Mouse (Mus musculus) heart, postnatal 0 days (tissue): ENCODE measurements around the gene Ric8b. TPM values are rescaled to one million over a fixed set of nuclear protein-coding genes. Genes with fewer than 3 reads are reported as not detected.

Experiments
- ATAC-seq: fragments of 200-750 bp; cut with Nextera tagmentation; 2 replicates; pipeline ENCODE4 v1.8.0; 2017; ENCODE audit warnings: low read depth, moderate number of reproducible peaks, moderate library complexity; ENCODE audit not compliant: insufficient read depth
- DNase-seq: peaks from one replicate; pipeline ENCODE4 v3.0.0-alpha.2; 2016; ENCODE audit warnings: low spot score
- H3K27ac ChIP-seq: fragments of 300-500 bp; sonication (generic); 2 replicates; pipeline ENCODE4 v1.5.1; 2014; ENCODE audit warnings: low read depth, mild to moderate bottlenecking
- H3K27me3 ChIP-seq: fragments of 300-500 bp; sonication (generic); 2 replicates; pipeline ENCODE4 v1.6.1; 2014; ENCODE audit warnings: low read length, mixed read lengths; ENCODE audit not compliant: control insufficient read depth, insufficient read depth
- H3K36me3 ChIP-seq: fragments of 300-500 bp; sonication (generic); replicated peaks from 2 replicates; pipeline ENCODE4 v1.6.1; 2014; ENCODE audit warnings: low read length, mixed read lengths; ENCODE audit not compliant: control insufficient read depth, insufficient read depth
- H3K4me1 ChIP-seq: fragments of 300-500 bp; sonication (generic); 2 replicates; pipeline ENCODE4 v1.6.1; 2014; ENCODE audit warnings: antibody characterized with exemption; ENCODE audit not compliant: control insufficient read depth, insufficient read depth
- H3K4me2 ChIP-seq: fragments of 300-500 bp; sonication (generic); 2 replicates; pipeline ENCODE4 v1.6.1; 2014; ENCODE audit warnings: low read depth, mild to moderate bottlenecking, low read length, moderate library complexity
- H3K4me3 ChIP-seq: fragments of 300-500 bp; sonication (generic); 2 replicates; pipeline ENCODE4 v1.5.1; 2014; ENCODE audit warnings: low read depth, low read length
- H3K9ac ChIP-seq: fragments of 300-500 bp; sonication (generic); replicated peaks from 2 replicates; pipeline ENCODE4 v1.6.1; 2014; ENCODE audit warnings: low read depth, low read length, mixed read lengths
- H3K9me3 ChIP-seq: fragments of 300-500 bp; sonication (generic); replicated peaks from 2 replicates; pipeline ENCODE4 v1.6.1; 2016; ENCODE audit warnings: low read length; ENCODE audit not compliant: control insufficient read depth
- CTCF ChIP-seq: IDR thresholded peaks from 2 replicates; pipeline ENCODE4 v1.5.1; 2016; ENCODE audit warnings: antibody characterized with exemption, control low read depth, low read depth
- EP300 ChIP-seq: IDR thresholded peaks from 2 replicates; pipeline ENCODE4 v1.6.1; 2016; ENCODE audit warnings: antibody characterized with exemption, low read depth
- WGBS: fragments of 180-500 bp; shearing (Covaris S2); extraction: QIAGEN DNeasy Blood & Tissue Kit; methylation state at CpG from one replicate; pipeline ENCODE4 v1.1.7; 2014; 5-methylcytosine and 5-hydroxymethylcytosine counted together
- polyA plus RNA-seq: library from polyadenylated mRNA; unstranded; fragments of >200 nt; fragmentation: Nextera tagmentation; extraction: Ambion mirVana; gene quantifications from 2 replicates; pipeline ENCODE4 v1.2.1, GENCODE M21; 2015
- total RNA-seq: library from RNA; depleted of rRNA; stranded (reverse); fragments of >200 nt; gene quantifications from 2 replicates; pipeline ENCODE4 v1.2.3, GENCODE M21; 2014; ENCODE audit warnings: low replicate concordance

Gene Ric8b
- total and polyA plus RNA-seq, 2 experiments from 2014 or later, result 10.5 to 22.7 TPM

DNA sequence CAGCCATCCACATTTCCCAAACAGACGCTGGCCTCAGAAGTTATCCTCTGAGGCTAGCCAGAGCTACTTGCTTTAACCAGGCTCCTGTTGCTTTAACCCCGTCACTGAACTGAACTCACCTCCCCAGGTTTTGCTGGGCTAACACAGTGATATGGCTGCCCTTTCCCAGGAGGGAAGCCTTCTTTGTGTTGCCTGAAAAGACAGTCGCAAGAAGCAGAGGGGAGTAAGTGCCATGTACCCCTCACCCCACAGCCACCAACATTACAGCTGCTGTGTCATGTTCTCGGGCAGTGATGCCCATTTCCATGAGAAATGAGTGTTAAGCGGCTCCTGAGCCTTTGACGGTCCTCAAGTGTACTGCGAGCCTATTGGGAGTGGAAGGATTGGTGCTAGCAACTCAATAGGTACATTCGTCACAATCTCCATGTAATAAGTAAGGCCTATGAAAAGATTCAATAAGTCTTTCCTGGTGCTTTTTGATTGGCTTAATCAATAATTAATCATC is 96.6 kb downstream of the Ric8b start:
- TF ChIP-seq EP300 (no peak), CTCF (no peak)
- H3K27ac ChIP-seq, result no peak overlapping the region
- no peak overlapping the region for H3K9ac ChIP-seq
- peaks cover 34% of the 10 kb centered on the region for H3K36me3 ChIP-seq
- H3K4me3 ChIP-seq, result no peak overlapping the region
- no peaks in the 10 kb centered on the region for H3K9me3 ChIP-seq
- H3K4me1 ChIP-seq, result no peaks in the 10 kb centered on the region
- WGBS, result 87% methylated on average over 8 of the region's 8 CpGs
- H3K27me3 ChIP-seq, result no peaks in the 10 kb centered on the region
- DNase-seq, result no peak
- no peak overlapping the region for H3K4me2 ChIP-seq
- ATAC-seq, result no peak

DNA sequence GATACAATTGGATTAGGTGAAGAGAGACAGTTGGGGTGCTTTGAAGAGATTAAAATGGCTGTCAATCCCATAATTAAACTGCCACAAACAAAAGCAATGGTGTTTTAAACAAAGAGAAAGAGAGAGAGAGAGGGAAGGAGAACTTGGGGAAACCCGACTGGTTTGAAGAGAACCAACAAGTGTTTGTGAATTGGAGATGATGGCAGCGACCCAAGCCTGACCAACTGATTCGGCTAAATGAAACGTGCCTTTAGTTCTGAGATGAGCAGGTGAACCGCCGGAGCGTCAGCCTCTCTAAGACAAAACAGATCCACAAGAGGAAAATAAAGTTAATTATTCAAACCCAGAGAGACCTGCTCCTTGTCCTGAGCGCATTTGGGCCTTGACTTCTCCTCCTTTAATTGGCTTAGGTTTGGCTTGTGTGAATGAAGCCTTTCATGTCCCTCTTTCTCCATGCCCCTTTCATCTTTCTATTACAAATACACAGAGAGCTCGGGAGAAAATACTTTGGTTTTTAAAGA is 97.1 kb downstream of the Ric8b start:
- Histone ChIP-seq H3K27ac (no peak overlapping the region), H3K4me1 (no peaks in the 10 kb centered on the region), H3K4me3 (no peak overlapping the region), H3K9ac (no peak overlapping the region), H3K9me3 (no peaks in the 10 kb centered on the region), H3K36me3 (peaks cover 38% of the 10 kb centered on the region), H3K27me3 (no peaks in the 10 kb centered on the region), H3K4me2 (no peak overlapping the region)
- no peak for TF ChIP-seq EP300
- TF ChIP-seq CTCF, result no peak
- 92% methylated on average over 9 of the region's 9 CpGs for WGBS
- DNase-seq, result no peak
- no peak for ATAC-seq

DNA sequence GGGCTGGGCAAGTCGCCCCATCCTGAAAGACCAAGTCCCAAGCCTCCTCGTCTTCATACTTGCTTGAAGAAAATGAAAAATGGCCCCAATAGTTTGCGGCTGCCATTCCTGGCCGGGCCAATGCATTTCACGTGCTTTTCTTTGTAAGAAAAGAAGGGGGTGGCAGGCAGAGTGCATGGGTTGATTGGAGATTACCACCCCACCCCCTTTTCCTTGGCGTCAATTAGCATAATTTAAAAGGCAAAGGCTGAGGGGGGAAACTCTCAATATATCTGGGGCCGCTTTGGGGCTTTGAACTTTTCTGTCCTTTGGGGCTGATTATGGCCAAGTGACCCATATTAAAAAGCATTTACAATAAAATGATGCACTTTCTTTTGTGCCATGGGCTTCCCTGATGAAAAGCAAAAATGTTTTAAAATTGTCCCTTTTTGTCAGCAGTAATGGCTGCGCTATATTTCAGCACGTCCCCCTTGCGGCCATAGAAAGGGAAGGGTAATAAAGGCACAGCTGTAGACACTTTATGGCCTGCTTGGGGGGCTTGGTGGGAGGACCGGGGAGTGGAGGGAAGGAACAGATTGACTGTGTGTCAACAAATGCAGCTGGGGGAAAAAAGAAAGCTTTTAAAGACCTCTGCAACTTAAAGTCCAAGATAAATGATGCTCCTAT is 105.4 kb downstream of the Ric8b start:
- H3K9me3 ChIP-seq, result no peaks in the 10 kb centered on the region
- peaks cover 16% of the 10 kb centered on the region for H3K36me3 ChIP-seq
- H3K27ac ChIP-seq, result no peak overlapping the region
- no peak for TF ChIP-seq CTCF
- no peak for TF ChIP-seq EP300
- no peaks in the 10 kb centered on the region for H3K4me1 ChIP-seq
- no peak overlapping the region for H3K4me2 ChIP-seq
- WGBS, result 71% methylated on average over 11 of the region's 11 CpGs
- no peak overlapping the region for H3K4me3 ChIP-seq
- no peaks in the 10 kb centered on the region for H3K27me3 ChIP-seq
- no peak for DNase-seq
- ATAC-seq, result no peak
- H3K9ac ChIP-seq, result no peak overlapping the region

DNA sequence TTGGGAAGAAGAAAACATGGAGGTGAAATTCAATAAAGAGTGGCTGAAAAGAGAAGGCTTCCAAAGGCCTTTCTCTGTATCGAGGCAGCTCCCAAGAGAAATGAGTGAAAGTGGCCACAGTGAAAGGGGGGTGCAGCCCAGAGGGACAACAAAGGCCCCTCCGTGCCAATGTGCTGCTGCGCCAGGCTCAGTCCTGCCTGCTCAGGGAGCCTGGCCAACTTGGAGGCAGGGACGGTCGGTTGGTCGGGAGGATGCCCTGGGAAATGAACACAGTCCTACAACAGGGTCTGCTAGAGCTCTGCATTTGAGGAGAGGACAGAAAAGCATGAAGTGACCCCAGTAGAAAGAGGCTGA is 105.9 kb downstream of the Ric8b start:
- Histone ChIP-seq H3K27ac (no peak overlapping the region), H3K9ac (no peak overlapping the region), H3K4me1 (no peaks in the 10 kb centered on the region), H3K9me3 (no peaks in the 10 kb centered on the region), H3K4me3 (no peak overlapping the region), H3K27me3 (no peaks in the 10 kb centered on the region), H3K4me2 (no peak overlapping the region), H3K36me3 (peaks cover 11% of the 10 kb centered on the region)
- TF ChIP-seq CTCF (no peak), EP300 (no peak)
- 61% methylated on average over 6 of the region's 6 CpGs for WGBS
- DNase-seq (no peak), ATAC-seq (no peak)

DNA sequence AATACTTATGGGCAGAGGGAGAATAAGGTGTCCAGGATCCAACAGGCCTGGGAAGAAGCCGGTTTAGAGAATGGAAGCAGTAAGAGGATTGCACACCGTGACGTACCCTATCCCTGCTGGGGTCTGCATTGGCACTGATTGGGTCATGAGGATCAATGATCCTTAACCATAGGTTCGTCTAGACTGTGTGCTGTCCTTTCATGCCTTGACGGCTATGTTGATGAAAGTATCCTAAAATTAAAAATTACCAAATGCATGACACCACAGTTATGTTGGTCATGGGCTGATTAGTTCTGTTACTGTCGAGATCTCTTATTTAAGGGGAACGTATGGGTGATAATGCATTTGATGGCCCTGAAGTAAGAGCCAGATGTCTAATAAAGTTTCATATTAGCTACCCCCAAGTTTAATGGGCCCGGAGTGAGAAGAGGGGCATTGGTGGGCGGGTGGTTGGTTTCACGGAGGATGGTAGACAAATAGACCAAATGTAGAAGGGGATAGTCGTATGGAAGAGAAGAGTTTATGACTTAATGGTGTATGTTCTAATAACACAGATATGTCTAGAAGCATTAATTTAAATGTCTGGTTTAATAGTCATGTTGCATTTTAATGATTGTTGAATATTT is 108.5 kb downstream of the Ric8b start:
- Histone ChIP-seq H3K27ac (no peak overlapping the region), H3K4me1 (no peaks in the 10 kb centered on the region), H3K36me3 (no peaks in the 10 kb centered on the region), H3K4me2 (no peak overlapping the region), H3K9ac (no peak overlapping the region), H3K4me3 (no peak overlapping the region), H3K27me3 (no peaks in the 10 kb centered on the region), H3K9me3 (no peaks in the 10 kb centered on the region; the same call in 1 of the 2 replicates)
- DNase-seq (no peak), ATAC-seq (peak; percentile 99)
- TF ChIP-seq EP300, result no peak
- no peak for TF ChIP-seq CTCF
- 87% methylated on average over 11 of the region's 11 CpGs for WGBS
